Mouse (Mus musculus) forelimb bud, embryonic 11.5 days (tissue): ENCODE results near the gene Syne1.
A peak's percentile ranks its signal among the peaks of the same experiment; 100 is the strongest.

Source experiments
- DNase-seq: peaks from one replicate; pipeline ENCODE4 v3.0.0-alpha.2; 2012; ENCODE audit warnings: low read depth, low spot score

The Syne1 gene

GRCm38 (mm10) chr10:5159679-5160078 is 391.6 kb downstream of the Syne1 start:
- no peak for DNase-seq

DNA sequence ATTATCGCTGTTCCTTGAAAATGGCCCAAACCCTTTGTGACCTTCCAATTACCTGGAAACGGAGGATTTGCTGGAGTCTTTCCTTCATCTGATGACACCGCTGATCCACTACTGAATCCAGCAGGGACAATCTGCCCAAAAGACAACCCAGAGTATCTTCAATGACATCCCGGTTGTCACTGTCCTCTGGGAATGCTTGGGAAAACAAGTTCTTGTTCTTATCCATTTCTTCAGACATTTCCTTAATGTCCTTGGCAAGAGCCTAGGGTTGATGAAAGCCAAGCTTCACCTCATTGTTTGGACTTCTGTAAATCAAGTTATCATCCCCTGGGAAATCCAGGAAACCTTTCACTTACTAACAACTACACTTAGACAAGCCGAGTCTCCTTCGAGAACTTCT is 398.2 kb downstream of the Syne1 start:
- no peak for DNase-seq

- DNase-seq, result no peak
Observed at GRCm38 (mm10) chr10:5141471-5141870, 409.8 kb downstream of the Syne1 start.

GRCm38 (mm10) chr10:5139932-5140264 is 411.4 kb downstream of the Syne1 start:
- DNase-seq, result no peak

DNA sequence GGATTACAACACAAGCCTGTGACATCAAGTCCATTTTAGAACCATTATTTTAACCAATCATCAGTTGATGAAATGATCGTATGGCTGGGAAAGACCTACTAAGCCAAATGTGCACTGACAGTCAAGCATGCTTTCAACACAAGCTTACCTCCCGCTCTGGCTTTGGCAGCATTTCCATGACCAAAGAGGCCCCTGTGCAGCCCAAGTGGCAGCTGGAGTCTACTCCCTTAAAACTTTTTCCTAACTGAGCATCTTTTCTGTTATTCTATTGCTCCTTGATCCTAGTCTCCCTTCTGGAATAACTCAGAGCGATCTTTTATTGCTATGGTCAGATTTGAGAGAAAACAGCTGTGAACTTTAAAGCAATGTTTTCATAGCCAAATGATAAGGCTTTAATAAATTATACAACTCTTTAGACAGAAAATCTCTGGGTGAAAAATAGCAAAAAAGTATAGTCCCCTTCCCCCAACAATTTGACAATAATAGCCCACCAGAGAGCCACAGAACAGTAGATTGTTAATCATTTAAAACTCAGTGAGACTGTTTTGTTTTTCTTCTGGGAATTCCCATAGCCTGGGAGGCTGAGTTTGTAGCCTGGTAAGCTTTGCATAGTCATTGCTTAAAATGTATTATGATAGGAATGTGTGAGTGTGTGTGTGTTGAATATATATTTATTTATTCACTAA is 411.9 kb downstream of the Syne1 start:
- no peak for DNase-seq

GRCm38 (mm10) chr10:5132050-5132449 is 419.2 kb downstream of the Syne1 start:
- no peak for DNase-seq

GRCm38 (mm10) chr10:5130495-5130894 is 420.8 kb downstream of the Syne1 start:
- no peak for DNase-seq

- no peak for DNase-seq
Observed at GRCm38 (mm10) chr10:5124757-5125156, 426.5 kb downstream of the Syne1 start.

DNA sequence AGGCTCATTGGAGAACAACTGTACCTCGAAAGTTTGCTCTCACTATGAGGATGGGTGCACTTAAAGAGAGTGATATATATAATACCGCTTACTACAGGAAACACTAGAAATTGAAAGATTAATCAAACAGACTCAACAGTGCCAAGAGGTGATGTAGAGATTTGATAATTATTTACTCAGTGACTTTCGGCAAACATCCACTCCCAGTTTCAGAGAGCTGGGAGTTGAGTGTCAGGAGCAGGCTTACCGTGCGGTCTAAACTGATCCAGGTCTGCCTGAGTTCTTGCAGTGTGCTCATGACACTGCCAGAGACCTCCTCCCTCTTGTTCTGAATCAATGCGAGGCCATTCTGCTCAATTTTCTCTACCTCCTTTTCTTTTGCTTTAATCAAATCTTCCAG is 434.6 kb downstream of the Syne1 start:
- no peak for DNase-seq

- DNase-seq, result no peak
Observed at GRCm38 (mm10) chr10:5116155-5116554, 435.1 kb downstream of the Syne1 start.

- no peak for DNase-seq
Observed at GRCm38 (mm10) chr10:5110773-5111172, 440.5 kb downstream of the Syne1 start.

DNA sequence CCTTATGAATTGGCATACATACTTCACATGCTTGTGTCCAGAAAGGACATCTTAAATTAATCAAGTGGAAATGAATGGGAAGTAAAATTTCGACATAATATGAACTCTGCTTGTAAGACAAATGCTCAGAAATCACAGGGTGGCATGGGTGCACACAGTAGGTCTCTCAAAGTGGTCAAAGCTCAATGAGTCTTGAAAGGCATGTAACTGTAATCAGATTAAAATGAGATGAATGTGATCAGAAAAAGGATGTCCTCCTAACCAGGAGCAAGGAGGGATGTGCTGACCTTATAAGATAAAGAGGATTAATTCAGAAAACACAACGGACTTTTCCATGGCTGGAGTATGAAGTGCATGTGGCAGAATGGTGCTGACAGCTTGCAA is 453.5 kb downstream of the Syne1 start:
- DNase-seq, result no peak

- no peak for DNase-seq
Observed at GRCm38 (mm10) chr10:5096996-5097753, 454.1 kb downstream of the Syne1 start.

DNA sequence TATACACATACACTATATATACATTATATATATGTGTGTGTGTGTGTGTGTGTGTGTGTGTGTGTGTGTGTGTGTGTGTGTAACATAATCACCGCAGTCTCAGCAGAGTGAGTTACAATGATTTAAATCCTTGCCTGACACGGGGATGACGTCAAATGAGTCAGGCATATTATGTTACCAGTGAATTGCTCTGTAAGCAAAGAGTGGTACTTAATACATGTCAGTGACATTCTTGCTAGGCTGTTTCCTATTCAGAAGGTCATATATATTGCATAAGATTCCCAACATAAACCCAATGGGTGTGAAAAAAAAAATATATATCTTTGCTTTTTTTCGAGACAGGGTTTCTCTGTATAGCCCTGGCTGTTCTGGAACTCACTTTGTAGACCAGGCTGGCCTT is 462.1 kb downstream of the Syne1 start:
- no peak for DNase-seq

GRCm38 (mm10) chr10:5087336-5087735 is 463.9 kb downstream of the Syne1 start:
- no peak for DNase-seq

DNA sequence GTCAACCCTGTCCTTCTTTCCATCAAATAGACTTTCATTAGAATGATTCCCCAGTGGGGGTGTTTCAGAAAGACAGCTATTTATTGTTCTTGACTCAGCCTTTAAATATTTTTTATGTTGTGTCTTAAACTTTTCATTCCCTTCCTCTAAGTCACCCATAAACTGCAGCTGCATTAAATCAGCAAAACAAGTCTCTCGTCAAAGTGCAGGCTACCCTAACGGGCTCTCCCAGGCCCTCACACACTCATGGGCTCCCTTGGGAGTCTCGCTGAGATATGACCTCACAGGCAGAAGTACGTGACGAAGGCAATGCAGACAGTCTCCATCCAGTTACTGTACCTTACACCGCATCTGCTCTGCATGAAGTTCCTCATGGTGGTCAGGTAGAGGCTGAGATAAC is 465.0 kb downstream of the Syne1 start:
- no peak for DNase-seq

DNA sequence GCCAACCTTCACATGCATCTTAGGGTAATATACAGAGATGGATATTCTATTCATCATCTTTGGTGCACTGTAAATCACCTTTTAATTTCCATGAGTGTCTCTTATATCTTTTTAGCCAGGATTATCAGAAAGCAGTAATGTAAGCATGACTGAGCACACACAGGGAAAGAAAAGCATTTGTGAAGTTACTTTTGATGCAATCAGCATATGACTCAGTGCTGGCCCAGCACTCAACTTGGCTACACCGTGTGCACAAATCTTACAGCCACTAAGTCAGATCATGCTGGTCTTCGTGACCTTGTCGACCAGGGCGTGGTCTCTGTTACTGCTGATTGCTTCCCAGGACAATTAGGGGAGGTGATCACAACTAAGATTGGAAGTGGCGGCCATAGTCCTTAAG is 465.5 kb downstream of the Syne1 start:
- DNase-seq, result no peak

DNA sequence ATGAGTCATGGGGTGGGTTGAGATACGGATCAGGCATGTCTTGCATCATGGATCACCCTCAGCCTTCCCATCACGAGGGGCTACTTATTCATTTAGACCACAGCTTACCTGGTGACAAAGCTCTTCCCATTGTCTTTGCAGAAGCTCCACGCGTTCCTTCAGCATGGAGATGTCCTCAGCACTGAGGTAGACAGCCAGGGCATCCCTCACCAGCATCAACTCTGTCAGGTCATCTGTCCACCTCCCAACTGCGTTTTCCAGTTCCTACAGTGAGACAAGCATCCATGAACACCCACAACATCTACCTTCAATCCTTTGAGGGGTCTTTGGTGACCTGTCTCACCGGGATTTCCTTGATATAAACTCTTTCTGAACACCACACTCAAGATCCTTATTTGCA is 467.6 kb downstream of the Syne1 start:
- no peak for DNase-seq

GRCm38 (mm10) chr10:5079945-5080468 is 471.3 kb downstream of the Syne1 start:
- DNase-seq, result no peak

GRCm38 (mm10) chr10:5075724-5076123 is 475.6 kb downstream of the Syne1 start:
- DNase-seq, result no peak

- DNase-seq, result peak; percentile 35
Observed at GRCm38 (mm10) chr10:5072054-5072453, 479.2 kb downstream of the Syne1 start.

DNA sequence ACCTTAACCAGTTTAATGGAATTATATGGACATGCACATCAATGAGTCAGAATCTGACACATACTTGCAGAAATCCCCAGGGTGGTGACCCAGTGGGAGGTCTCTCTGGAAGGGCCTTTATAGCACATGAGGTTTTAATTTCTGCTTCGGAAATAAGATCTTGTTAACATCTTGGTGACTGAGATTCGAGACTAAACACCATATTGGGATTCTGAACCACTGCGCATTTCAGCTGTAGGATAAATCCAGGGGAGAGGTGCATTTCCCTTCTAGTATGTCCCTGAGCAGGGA is 480.4 kb downstream of the Syne1 start:
- peak; percentile 30 for DNase-seq

GRCm38 (mm10) chr10:5070168-5070940 is 480.9 kb downstream of the Syne1 start:
- no peak for DNase-seq
